Mouse (Mus musculus): ENCODE results near the gene Gng12. TPM values are rescaled to one million over a fixed set of nuclear protein-coding genes. Genes with fewer than 3 reads are reported as not detected.
"Not testable (repeated sequence)": the region's sequence is repeated elsewhere in the genome, so short reads cannot be mapped to it uniquely, and the experiment has no call there.

Gene Gng12
- polyA plus RNA-seq, 1 experiment from 2014 or later: 73.9 TPM

- no peak overlapping the region for H3K4me2 ChIP-seq (ENCODE audit: low read length)
- no peaks in the 10 kb centered on the region for H3K27me3 ChIP-seq (ENCODE audit: control insufficient read depth, insufficient read depth, low read length)
- peaks cover 23 to 54% of the 10 kb centered on the region in 2 experiments for H3K4me1 ChIP-seq (ENCODE audit: control insufficient read depth in 2 of 2, insufficient read depth in 2 of 2, low read length in 2 of 2)
- no peaks in the 10 kb centered on the region for H3K36me3 ChIP-seq (ENCODE audit: control insufficient read depth, insufficient read depth, low read length)
- H3K9me3 ChIP-seq (ENCODE audit: control insufficient read depth, low read length): no peaks in the 10 kb centered on the region
- no peak overlapping the region for H3K4me3 ChIP-seq (ENCODE audit: control insufficient read depth in 1 of 2, insufficient read depth in 1 of 2, low read depth in 1 of 2, low read length in 2 of 2)
- no peak overlapping the region for H3K27ac ChIP-seq (replicated peaks in 1 of 2; ENCODE audit: control insufficient read depth in 1 of 2, insufficient read depth in 1 of 2, low read depth in 2 of 2, low read length in 2 of 2)
- no peak overlapping the region for H3K9ac ChIP-seq (ENCODE audit: low read length)
- ATAC-seq (ENCODE audit: insufficient number of reproducible peaks, insufficient read depth, low FRiP score, low read depth): no peak
- WGBS: 55% methylated on average over 1 of the region's 1 CpGs
Observed at GRCm38 (mm10) chr6:66963068-66963467, 66.9 kb downstream of the Gng12 start.

- H3K9ac ChIP-seq (ENCODE audit: low read length); H3K4me3 ChIP-seq (ENCODE audit: control insufficient read depth in 1 of 2, insufficient read depth in 1 of 2, low read depth in 1 of 2, low read length in 2 of 2); H3K27ac ChIP-seq (replicated peaks in 1 of 2; ENCODE audit: control insufficient read depth in 1 of 2, insufficient read depth in 1 of 2, low read depth in 2 of 2, low read length in 2 of 2); H3K36me3 ChIP-seq (ENCODE audit: control insufficient read depth, insufficient read depth, low read length); H3K4me2 ChIP-seq (ENCODE audit: low read length); ATAC-seq (ENCODE audit: insufficient number of reproducible peaks, insufficient read depth, low FRiP score, low read depth); H3K27me3 ChIP-seq (ENCODE audit: control insufficient read depth, insufficient read depth, low read length); H3K9me3 ChIP-seq (ENCODE audit: control insufficient read depth, low read length): not testable (repeated sequence)
- WGBS: 78% methylated on average over 3 of the region's 3 CpGs
- peaks cover 23 to 57% of the 10 kb centered on the region in 2 experiments for H3K4me1 ChIP-seq (ENCODE audit: control insufficient read depth in 2 of 2, insufficient read depth in 2 of 2, low read length in 2 of 2)
Observed at GRCm38 (mm10) chr6:66963651-66964050, 67.5 kb downstream of the Gng12 start.

DNA sequence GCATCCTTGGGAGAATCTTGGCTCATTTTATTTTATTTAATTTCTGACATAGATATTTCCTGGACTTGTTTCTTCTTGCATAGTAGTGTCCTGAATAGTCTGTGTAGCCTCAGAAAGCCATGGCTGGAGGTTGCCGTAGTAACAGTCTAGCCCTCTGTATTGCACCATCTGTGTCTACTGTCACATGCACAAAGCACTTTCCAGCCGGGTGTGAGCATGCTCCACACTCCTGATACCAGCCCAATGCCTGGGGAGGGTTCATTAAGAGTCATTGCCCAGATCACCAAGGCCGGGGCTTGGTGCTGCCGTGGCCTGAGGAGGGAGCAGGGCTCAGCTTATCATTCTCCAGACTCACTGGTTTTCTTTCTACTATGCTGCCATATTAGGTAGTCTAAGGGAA, 68.0 kb downstream of the Gng12 start:
- Histone ChIP-seq H3K4me3 (ENCODE audit: control insufficient read depth in 1 of 2, insufficient read depth in 1 of 2, low read depth in 1 of 2, low read length in 2 of 2) (no peak overlapping the region), H3K27me3 (ENCODE audit: control insufficient read depth, insufficient read depth, low read length) (no peaks in the 10 kb centered on the region), H3K9me3 (ENCODE audit: control insufficient read depth, low read length) (no peaks in the 10 kb centered on the region), H3K4me1 (ENCODE audit: control insufficient read depth in 2 of 2, insufficient read depth in 2 of 2, low read length in 2 of 2) (peaks cover 23 to 57% of the 10 kb centered on the region in 2 experiments), H3K9ac (ENCODE audit: low read length) (no peak overlapping the region), H3K4me2 (ENCODE audit: low read length) (no peak overlapping the region), H3K36me3 (ENCODE audit: control insufficient read depth, insufficient read depth, low read length) (no peaks in the 10 kb centered on the region), H3K27ac (replicated peaks in 1 of 2; ENCODE audit: control insufficient read depth in 1 of 2, insufficient read depth in 1 of 2, low read depth in 2 of 2, low read length in 2 of 2) (no peak overlapping the region)
- WGBS: 35% methylated on average over 4 of the region's 4 CpGs
- no peak for ATAC-seq (ENCODE audit: insufficient number of reproducible peaks, insufficient read depth, low FRiP score, low read depth)

DNA sequence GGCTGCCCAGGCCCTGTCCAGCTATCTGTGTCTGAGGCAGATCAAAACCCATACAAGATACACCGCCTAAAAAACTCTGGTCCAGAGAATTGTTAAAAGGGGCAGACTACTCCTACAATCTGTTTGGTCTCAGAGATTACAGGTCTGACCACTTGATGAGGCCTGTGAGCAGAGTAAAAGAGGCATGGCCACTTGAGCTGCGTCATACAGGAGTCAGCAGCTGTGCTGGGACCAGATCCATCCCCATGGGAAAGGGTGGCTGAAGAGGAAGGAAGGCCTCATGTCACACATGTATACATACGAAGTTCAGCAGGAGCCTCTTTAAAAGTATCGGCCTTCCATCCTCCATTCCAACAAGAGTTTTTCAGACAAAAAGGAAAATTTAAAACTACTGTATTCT, 69.0 kb downstream of the Gng12 start:
- ATAC-seq (ENCODE audit: insufficient number of reproducible peaks, insufficient read depth, low FRiP score, low read depth): no peak
- whole genome bisulfite sequencing: 63% methylated on average over 4 of the region's 4 CpGs
- no peak overlapping the region for H3K4me2 ChIP-seq (ENCODE audit: low read length)
- H3K9me3 ChIP-seq (ENCODE audit: control insufficient read depth, low read length): no peaks in the 10 kb centered on the region
- H3K36me3 ChIP-seq (ENCODE audit: control insufficient read depth, insufficient read depth, low read length): no peaks in the 10 kb centered on the region
- H3K4me1 ChIP-seq (ENCODE audit: control insufficient read depth in 2 of 2, insufficient read depth in 2 of 2, low read length in 2 of 2): peaks cover 21 to 51% of the 10 kb centered on the region in 2 experiments
- H3K4me3 ChIP-seq (ENCODE audit: control insufficient read depth in 1 of 2, insufficient read depth in 1 of 2, low read depth in 1 of 2, low read length in 2 of 2): no peak overlapping the region
- H3K27me3 ChIP-seq (ENCODE audit: control insufficient read depth, insufficient read depth, low read length): no peaks in the 10 kb centered on the region
- no peak overlapping the region for H3K27ac ChIP-seq (replicated peaks in 1 of 2; ENCODE audit: control insufficient read depth in 1 of 2, insufficient read depth in 1 of 2, low read depth in 2 of 2, low read length in 2 of 2)
- no peak overlapping the region for H3K9ac ChIP-seq (ENCODE audit: low read length)

DNA sequence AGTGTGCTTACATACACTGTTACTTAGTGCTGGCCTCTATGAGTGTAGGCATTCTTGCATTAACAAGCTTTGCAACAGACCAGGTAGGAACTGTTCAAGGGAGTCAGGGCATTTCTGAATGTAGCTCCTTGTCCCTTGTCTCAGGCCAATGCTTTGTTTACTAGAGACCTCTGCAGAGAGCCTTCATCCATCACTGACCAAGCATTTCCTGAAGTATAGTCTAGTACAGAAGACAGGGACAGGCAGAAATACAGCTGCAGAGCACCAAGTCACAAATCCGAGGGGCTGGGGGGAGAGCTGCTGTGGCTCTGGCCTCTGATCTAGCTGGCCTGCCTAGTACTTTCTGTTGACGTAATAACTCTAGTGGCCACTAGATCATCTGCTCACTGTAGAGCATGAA, 71.6 kb downstream of the Gng12 start:
- Histone ChIP-seq H3K9ac (ENCODE audit: low read length) (no peak overlapping the region), H3K27ac (replicated peaks in 1 of 2; ENCODE audit: control insufficient read depth in 1 of 2, insufficient read depth in 1 of 2, low read depth in 2 of 2, low read length in 2 of 2) (no peak overlapping the region), H3K36me3 (ENCODE audit: control insufficient read depth, insufficient read depth, low read length) (no peaks in the 10 kb centered on the region), H3K9me3 (ENCODE audit: control insufficient read depth, low read length) (no peaks in the 10 kb centered on the region), H3K4me1 (ENCODE audit: control insufficient read depth in 2 of 2, insufficient read depth in 2 of 2, low read length in 2 of 2) (peaks cover 19 to 47% of the 10 kb centered on the region in 2 experiments), H3K27me3 (ENCODE audit: control insufficient read depth, insufficient read depth, low read length) (no peaks in the 10 kb centered on the region), H3K4me2 (ENCODE audit: low read length) (no peak overlapping the region), H3K4me3 (ENCODE audit: control insufficient read depth in 1 of 2, insufficient read depth in 1 of 2, low read depth in 1 of 2, low read length in 2 of 2) (no peak overlapping the region)
- WGBS: 35% methylated on average over 2 of the region's 2 CpGs
- no peak for ATAC-seq (ENCODE audit: insufficient number of reproducible peaks, insufficient read depth, low FRiP score, low read depth)

GRCm38 (mm10) chr6:66969446-66969845, 73.2 kb downstream of the Gng12 start:
- H3K4me1 ChIP-seq (ENCODE audit: control insufficient read depth in 2 of 2, insufficient read depth in 2 of 2, low read length in 2 of 2): peaks cover 16 to 40% of the 10 kb centered on the region in 2 experiments
- 88% methylated on average over 3 of the region's 3 CpGs for WGBS
- H3K9ac ChIP-seq (ENCODE audit: low read length): no peak overlapping the region
- H3K27ac ChIP-seq (replicated peaks in 1 of 2; ENCODE audit: control insufficient read depth in 1 of 2, insufficient read depth in 1 of 2, low read depth in 2 of 2, low read length in 2 of 2): no peak overlapping the region
- H3K4me2 ChIP-seq (ENCODE audit: low read length): no peak overlapping the region
- no peak overlapping the region for H3K4me3 ChIP-seq (ENCODE audit: control insufficient read depth in 1 of 2, insufficient read depth in 1 of 2, low read depth in 1 of 2, low read length in 2 of 2)
- H3K36me3 ChIP-seq (ENCODE audit: control insufficient read depth, insufficient read depth, low read length): no peaks in the 10 kb centered on the region
- no peak for ATAC-seq (ENCODE audit: insufficient number of reproducible peaks, insufficient read depth, low FRiP score, low read depth)
- H3K9me3 ChIP-seq (ENCODE audit: control insufficient read depth, low read length): no peaks in the 10 kb centered on the region
- H3K27me3 ChIP-seq (ENCODE audit: control insufficient read depth, insufficient read depth, low read length): no peaks in the 10 kb centered on the region

DNA sequence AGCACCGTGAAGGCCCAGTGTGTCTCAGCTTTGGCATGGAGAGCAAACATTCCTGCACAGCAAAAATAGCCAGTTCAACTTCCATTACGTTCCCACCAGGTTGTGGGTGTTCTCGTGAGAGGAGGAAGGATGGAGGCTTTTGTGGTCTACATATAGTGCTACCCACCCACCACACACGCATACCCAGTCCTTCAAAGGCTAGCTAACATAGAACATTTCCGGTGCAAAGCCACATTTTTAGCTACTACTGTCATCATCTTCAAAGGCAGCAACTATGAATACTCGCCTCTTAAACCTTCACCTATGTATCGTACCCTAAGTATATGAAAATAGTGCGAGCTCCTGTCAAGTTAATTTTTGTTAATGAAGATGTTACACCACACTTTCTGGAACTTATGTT, 76.1 kb downstream of the Gng12 start:
- Histone ChIP-seq H3K4me2 (ENCODE audit: low read length) (no peak overlapping the region), H3K9me3 (ENCODE audit: control insufficient read depth, low read length) (no peaks in the 10 kb centered on the region), H3K27ac (replicated peaks in 1 of 2; ENCODE audit: control insufficient read depth in 1 of 2, insufficient read depth in 1 of 2, low read depth in 2 of 2, low read length in 2 of 2) (no peak overlapping the region), H3K9ac (ENCODE audit: low read length) (no peak overlapping the region), H3K4me1 (ENCODE audit: control insufficient read depth in 2 of 2, insufficient read depth in 2 of 2, low read length in 2 of 2) (peaks cover 2 to 22% of the 10 kb centered on the region in 2 experiments; a peak in 2 of 4 replicates), H3K4me3 (ENCODE audit: control insufficient read depth in 1 of 2, insufficient read depth in 1 of 2, low read depth in 1 of 2, low read length in 2 of 2) (no peak overlapping the region), H3K27me3 (ENCODE audit: control insufficient read depth, insufficient read depth, low read length) (no peaks in the 10 kb centered on the region), H3K36me3 (ENCODE audit: control insufficient read depth, insufficient read depth, low read length) (no peaks in the 10 kb centered on the region)
- 66% methylated on average over 8 of the region's 8 CpGs for WGBS
- ATAC-seq (ENCODE audit: insufficient number of reproducible peaks, insufficient read depth, low FRiP score, low read depth): no peak

- Histone ChIP-seq H3K9ac (ENCODE audit: low read length) (no peak overlapping the region), H3K4me3 (ENCODE audit: control insufficient read depth in 1 of 2, insufficient read depth in 1 of 2, low read depth in 1 of 2, low read length in 2 of 2) (no peak overlapping the region), H3K36me3 (ENCODE audit: control insufficient read depth, insufficient read depth, low read length) (no peaks in the 10 kb centered on the region), H3K27ac (replicated peaks in 1 of 2; ENCODE audit: control insufficient read depth in 1 of 2, insufficient read depth in 1 of 2, low read depth in 2 of 2, low read length in 2 of 2) (no peak overlapping the region), H3K4me1 (ENCODE audit: control insufficient read depth in 2 of 2, insufficient read depth in 2 of 2, low read length in 2 of 2) (peaks cover 0 to 14% of the 10 kb centered on the region in 2 experiments; a peak in 1 of 4 replicates), H3K27me3 (ENCODE audit: control insufficient read depth, insufficient read depth, low read length) (no peaks in the 10 kb centered on the region), H3K4me2 (ENCODE audit: low read length) (no peak overlapping the region), H3K9me3 (ENCODE audit: control insufficient read depth, low read length) (no peaks in the 10 kb centered on the region)
- WGBS: 20% methylated on average over 3 of the region's 3 CpGs
- no peak for ATAC-seq (ENCODE audit: insufficient number of reproducible peaks, insufficient read depth, low FRiP score, low read depth)
Observed at GRCm38 (mm10) chr6:66973180-66973579, 77.0 kb downstream of the Gng12 start.
